Mouse (Mus musculus): ENCODE measurements at regions not wholly inside any gene's neighbourhood (a gene's known extent, or its start where the extent isn't known, plus 50 kb on each side); places are given as distances from the start of the nearest gene placed in this dataset.

GRCm38 (mm10) chr7:70828486-70829195, 462.1 kb upstream of the Nr2f2 start:
- no peak for DNase-seq

DNA sequence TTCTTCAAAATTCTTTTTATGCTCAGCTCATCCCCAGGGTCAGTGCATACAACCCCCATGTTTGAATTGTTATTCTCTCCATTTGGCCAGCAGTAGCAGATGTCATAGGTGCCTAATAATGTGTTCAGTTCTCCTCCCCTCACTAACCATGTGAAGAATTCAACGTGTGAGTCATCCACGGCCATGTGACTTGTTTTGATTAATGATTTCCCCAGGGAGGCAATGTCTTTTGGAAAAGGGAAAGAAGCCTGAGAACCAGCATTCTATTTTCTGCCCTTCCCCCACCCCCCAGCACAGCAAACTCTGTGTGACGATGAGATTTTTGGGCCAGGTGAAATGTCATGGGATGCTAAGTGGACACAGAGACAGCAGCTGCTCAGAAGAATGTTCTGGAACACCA, 459.5 kb upstream of the Nr2f2 start:
- no peak for DNase-seq

GRCm38 (mm10) chr7:70823020-70823419, 456.5 kb upstream of the Nr2f2 start:
- no peak for DNase-seq

DNA sequence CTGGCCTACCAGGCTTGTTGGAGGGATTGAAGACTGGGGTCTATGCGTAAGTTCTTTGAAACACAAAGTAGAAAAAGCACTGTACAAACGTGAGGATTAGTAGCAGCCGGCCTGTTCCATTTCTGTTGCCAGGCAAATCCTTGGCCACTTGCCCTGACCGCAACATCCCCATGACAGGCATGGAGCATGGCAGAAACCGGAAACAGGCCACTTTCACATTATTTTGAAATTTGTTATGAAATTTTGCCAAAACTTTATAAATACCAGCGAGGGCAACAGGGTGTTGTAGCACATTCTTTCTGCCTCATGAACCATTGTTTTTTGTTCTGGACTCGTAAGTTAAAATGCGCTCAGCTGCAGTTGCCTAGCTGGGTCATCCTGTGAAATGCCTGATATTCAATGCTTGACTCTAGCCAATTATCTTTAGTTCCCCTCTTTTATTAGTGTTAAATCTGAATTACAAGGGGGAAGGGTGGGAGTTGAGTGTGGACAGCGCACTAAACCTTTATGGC, 455.8 kb upstream of the Nr2f2 start:
- peak; percentile 67 to 85 for DNase-seq

GRCm38 (mm10) chr7:70821861-70822260, 455.3 kb upstream of the Nr2f2 start:
- DNase-seq: no peak

DNA sequence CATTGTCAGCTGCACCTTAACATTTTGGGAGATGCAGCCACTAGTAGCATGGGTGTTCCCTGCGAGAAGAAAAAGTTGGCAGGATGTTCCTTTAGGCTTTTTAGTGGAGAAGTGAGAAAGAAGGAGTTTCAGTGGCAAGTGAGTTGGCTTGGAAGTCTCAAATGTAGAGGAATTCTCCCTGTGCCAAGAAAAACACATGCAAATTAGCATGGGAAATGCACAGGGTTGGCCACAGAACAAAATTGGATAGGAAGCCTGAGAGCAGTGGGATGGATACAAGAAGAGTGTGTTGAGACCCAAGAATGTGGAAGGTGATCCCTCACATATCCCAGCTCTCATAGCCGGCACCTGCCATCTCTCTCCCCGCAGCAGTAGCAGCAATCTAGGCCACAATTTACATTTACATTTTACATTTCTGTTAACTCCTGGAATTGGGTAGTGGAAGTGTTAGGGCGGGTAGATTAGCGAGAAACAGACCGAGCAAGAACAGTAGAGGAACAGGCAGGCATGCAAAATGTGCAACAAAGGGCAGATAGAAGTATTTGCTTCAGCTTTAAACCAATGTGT, 450.9 kb upstream of the Nr2f2 start:
- no peak for DNase-seq

DNA sequence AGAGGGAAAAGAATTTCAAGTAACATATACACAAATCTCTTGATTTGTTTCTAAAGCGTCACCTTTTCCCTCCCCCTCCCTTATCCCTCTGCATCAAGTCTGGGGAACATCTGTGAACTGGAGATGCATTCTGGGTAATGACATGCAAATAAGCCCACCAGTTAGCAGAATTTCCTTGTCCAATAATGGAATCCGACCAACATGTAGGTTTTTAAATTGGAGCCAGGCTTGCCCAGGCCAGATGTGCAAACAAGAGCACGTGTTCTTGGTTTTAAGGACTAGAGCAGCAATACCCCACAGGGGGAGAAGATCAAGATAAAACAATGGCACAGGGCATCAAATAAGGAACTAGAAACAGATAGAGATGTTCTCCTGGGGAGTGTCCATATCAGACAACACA, 447.9 kb upstream of the Nr2f2 start:
- no peak for DNase-seq

DNA sequence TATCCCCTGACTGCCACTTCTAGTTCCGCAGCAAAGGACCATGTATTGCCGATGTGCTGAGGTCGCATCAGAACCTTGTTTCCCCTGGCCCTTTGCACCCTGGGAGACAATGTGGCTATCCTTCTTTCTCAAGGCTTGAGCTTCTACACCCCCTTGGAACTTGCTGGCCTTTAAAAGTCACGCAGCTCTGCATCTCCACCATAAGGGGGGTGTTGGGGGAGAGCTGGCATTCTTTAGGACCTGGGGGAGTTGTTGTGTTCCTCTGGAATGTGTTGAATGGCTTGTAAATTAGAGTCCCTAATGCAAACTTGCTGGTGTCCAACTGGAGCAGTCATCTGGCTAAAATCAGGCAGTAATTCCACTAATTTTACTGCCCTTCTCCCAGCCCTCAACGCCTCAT, 446.6 kb upstream of the Nr2f2 start:
- DNase-seq: no peak

GRCm38 (mm10) chr7:70810411-70811090, 444.0 kb upstream of the Nr2f2 start:
- DNase-seq: peak in 1 of 2 experiments; percentile 23

- no peak for DNase-seq
These were observed 437.7 kb upstream of the Nr2f2 start for GRCm38 (mm10) chr7:70804281-70804680.

- DNase-seq: no peak
These were observed 433.4 kb upstream of the Nr2f2 start for GRCm38 (mm10) chr7:70799976-70800375.

GRCm38 (mm10) chr7:70799031-70799766, 432.7 kb upstream of the Nr2f2 start:
- no peak for DNase-seq

DNA sequence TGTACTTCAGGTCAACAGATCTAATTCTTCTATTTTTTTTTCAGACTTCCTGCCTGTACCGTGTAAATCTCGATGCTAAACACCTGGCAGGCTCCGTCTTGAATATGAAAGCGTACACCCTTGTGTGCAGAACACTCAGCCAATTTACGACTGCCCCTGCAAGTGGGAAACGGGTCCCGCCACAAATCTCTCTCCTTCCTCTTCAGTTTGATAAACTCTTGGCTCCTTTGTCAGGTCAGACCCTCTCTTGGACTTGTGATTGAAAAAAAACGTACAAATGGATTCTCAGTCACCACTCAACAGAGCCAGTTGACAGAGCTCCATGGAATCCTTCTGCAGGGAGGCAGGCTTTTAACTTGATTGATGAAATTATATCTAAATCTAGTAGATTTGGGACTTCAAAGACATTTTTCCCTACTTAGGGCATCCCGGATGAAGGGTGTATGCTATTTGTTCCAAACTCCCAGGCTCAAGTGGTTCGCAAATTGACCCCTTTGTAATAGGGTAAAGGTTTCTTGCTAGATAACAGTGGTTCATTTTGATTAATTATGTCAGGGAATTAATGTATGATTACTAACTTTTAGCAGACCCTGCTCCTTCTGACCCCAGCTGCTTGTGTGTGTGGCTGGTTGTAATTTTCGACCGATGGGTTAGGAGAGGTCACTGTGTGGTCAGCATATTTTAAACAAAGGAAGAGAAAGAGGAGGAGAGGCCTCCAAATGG, 429.7 kb upstream of the Nr2f2 start:
- no peak for DNase-seq

DNA sequence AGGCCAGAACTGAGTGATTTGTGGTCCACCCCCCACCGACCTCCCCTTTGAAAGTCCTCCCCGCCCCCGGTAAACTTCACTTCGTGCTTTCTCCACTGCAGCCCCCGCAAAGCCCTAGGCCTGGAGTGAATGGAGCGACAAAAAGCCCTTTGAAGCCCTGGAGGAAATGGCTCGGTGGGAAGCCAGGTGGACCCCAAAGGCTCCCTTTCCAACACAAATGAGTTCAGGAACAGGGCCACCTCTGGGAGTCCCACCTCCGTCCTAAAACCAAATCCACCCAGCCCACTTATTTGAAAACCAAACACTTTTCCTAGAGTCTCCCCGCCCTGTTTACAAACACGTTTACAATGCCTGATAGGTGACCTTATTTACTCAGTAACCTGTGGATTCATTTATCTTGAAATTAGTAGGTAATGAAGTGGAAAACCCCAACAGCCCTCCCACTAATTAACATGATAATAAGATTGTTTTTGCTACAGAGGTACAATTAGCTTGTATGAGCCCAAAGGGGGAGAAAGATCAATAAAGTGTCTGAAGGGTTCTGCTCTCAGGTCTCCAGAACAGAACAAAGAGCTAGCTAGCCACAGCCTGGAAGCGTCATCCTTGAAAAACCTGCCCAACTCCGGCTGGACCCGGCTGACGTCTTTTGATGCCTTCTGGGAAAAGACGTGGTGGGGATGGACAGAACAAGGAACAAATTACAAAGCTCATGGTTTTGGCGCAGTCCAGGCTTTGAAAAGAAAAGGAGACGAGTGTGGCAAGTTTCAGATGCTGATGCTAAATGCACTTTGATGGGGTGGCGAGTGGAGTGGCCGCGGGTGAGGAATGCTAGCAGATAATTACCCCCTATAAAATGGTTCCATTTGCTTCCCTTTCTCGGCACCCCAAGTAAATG, 422.6 kb upstream of the Nr2f2 start:
- peak in 1 of 2 experiments; percentile 39 for DNase-seq

- DNase-seq: no peak
These were observed 421.4 kb upstream of the Nr2f2 start for GRCm38 (mm10) chr7:70787966-70788365.

GRCm38 (mm10) chr7:70780742-70781332, 414.3 kb upstream of the Nr2f2 start:
- no peak for DNase-seq

DNA sequence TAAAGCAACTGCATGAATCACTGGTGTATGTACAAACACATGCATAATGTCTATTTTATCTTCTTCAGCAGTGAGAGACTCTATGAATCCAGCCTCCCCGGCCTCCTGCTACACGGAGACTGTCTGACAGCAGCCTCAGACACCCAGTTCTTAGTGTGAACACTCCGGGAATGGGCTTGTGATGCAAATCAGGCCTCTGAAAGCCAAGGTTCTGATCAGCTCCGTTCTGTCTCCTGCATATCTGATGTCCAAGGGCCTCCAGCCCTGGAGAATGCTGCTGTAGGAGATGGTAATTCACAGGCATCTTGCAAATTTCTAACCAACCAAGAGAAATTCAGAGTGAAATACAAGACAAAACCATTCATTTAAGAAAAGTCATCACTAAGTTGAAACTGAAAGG, 411.2 kb upstream of the Nr2f2 start:
- no peak for DNase-seq

- DNase-seq: no peak
These were observed 403.1 kb upstream of the Nr2f2 start for GRCm38 (mm10) chr7:70769655-70770054.

DNA sequence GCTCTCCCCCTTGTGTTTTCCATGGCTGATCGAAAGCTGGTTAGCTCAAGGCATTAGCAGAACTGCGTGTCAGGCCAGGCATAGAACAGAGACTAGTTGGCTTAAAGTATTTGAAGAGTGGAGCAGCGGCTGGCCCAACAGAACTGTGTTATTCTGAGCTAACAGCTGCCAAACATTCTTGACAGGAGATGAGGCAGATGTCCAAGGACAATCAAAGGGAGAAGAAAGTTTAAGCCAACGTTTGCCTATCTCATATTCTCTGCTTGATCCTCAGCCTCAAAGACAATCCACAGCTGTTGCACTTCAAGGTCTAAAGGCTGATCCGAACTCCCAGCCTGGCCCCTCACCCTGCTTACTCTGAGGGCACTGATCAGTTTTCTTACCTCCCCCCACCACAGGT, 401.2 kb upstream of the Nr2f2 start:
- DNase-seq: peak; percentile 8 to 50

GRCm38 (mm10) chr7:70756676-70757075, 390.1 kb upstream of the Nr2f2 start:
- DNase-seq: no peak

GRCm38 (mm10) chr7:70754826-70755225, 388.3 kb upstream of the Nr2f2 start:
- DNase-seq: no peak

Data from lung, postnatal 4 days (tissue).